Mouse (Mus musculus) urinary bladder, adult 18-20 months (tissue): Measurements from ENCODE around the gene Fchsd2.
"Not testable (repeated sequence)": the region's sequence is repeated elsewhere in the genome, so short reads cannot be mapped to it uniquely, and the experiment has no call there.

Experiments
- DNase-seq, 2 experiments: peaks; one replicate each; pipeline ENCODE4 v3.0.0; 2022; ENCODE audit warnings: low spot score in 2 of 2, mixed read lengths in 2 of 2

Fchsd2 gene

GRCm38 (mm10) chr7:101113410-101113809, 20.7 kb downstream of the Fchsd2 start:
- no peak for DNase-seq

GRCm38 (mm10) chr7:101114328-101114727, 21.7 kb downstream of the Fchsd2 start:
- DNase-seq, result no peak

GRCm38 (mm10) chr7:101119391-101119790, 26.7 kb downstream of the Fchsd2 start:
- no peak for DNase-seq

GRCm38 (mm10) chr7:101123579-101124347, 31.1 kb downstream of the Fchsd2 start:
- no peak for DNase-seq

GRCm38 (mm10) chr7:101127737-101128136, 35.1 kb downstream of the Fchsd2 start:
- DNase-seq, result no peak

GRCm38 (mm10) chr7:101128536-101128935, 35.9 kb downstream of the Fchsd2 start:
- no peak for DNase-seq

GRCm38 (mm10) chr7:101130646-101131045, 38.0 kb downstream of the Fchsd2 start:
- no peak for DNase-seq

- no peak for DNase-seq
Observed at GRCm38 (mm10) chr7:101131281-101131680, 38.6 kb downstream of the Fchsd2 start.

GRCm38 (mm10) chr7:101133591-101133990, 40.9 kb downstream of the Fchsd2 start:
- no peak for DNase-seq

- DNase-seq, result no peak
Observed at GRCm38 (mm10) chr7:101134117-101134516, 41.5 kb downstream of the Fchsd2 start.

GRCm38 (mm10) chr7:101138819-101139218, 46.2 kb downstream of the Fchsd2 start:
- no peak for DNase-seq

- no peak for DNase-seq
Observed at GRCm38 (mm10) chr7:101142907-101143306, 50.2 kb downstream of the Fchsd2 start.

- DNase-seq, result no peak
Observed at GRCm38 (mm10) chr7:101144222-101144621, 51.6 kb downstream of the Fchsd2 start.

GRCm38 (mm10) chr7:101149039-101149438, 56.4 kb downstream of the Fchsd2 start:
- DNase-seq, result no peak

GRCm38 (mm10) chr7:101154883-101155282, 62.2 kb downstream of the Fchsd2 start:
- DNase-seq, result not testable (repeated sequence)

- no peak for DNase-seq
Observed at GRCm38 (mm10) chr7:101155284-101155683, 62.6 kb downstream of the Fchsd2 start.

GRCm38 (mm10) chr7:101160266-101160665, 67.6 kb downstream of the Fchsd2 start:
- no peak for DNase-seq

- no peak for DNase-seq
Observed at GRCm38 (mm10) chr7:101162781-101163180, 70.1 kb downstream of the Fchsd2 start.

- no peak for DNase-seq
Observed at GRCm38 (mm10) chr7:101163878-101164277, 71.2 kb downstream of the Fchsd2 start.

- DNase-seq, result no peak
Observed at GRCm38 (mm10) chr7:101166568-101166967, 73.9 kb downstream of the Fchsd2 start.

- DNase-seq, result no peak
Observed at GRCm38 (mm10) chr7:101170482-101170881, 77.8 kb downstream of the Fchsd2 start.

GRCm38 (mm10) chr7:101171002-101171401, 78.3 kb downstream of the Fchsd2 start:
- no peak for DNase-seq

GRCm38 (mm10) chr7:101173331-101173730, 80.7 kb downstream of the Fchsd2 start:
- no peak for DNase-seq

GRCm38 (mm10) chr7:101178751-101179150, 86.1 kb downstream of the Fchsd2 start:
- DNase-seq, result no peak
